Mouse (Mus musculus) testis, adult 2 months (tissue): ENCODE data around the gene Matn3.

ENCODE experiments used
- CTCF ChIP-seq: fragments of 200-500 bp; IDR thresholded peaks from 2 replicates; pipeline ENCODE4 v1.5.1; 2012; ENCODE audit warnings: low read depth, mild to moderate bottlenecking, inconsistent platforms, low read length, moderate library complexity; ENCODE audit not compliant: control insufficient read depth, insufficient read depth, insufficient replicate concordance
- POLR2A ChIP-seq: fragments of 200-500 bp; IDR thresholded peaks from 2 replicates; pipeline ENCODE4 v1.6.1; 2012; ENCODE audit warnings: low read depth, mild to moderate bottlenecking, inconsistent platforms, low read length, moderate library complexity; ENCODE audit not compliant: control insufficient read depth

DNA sequence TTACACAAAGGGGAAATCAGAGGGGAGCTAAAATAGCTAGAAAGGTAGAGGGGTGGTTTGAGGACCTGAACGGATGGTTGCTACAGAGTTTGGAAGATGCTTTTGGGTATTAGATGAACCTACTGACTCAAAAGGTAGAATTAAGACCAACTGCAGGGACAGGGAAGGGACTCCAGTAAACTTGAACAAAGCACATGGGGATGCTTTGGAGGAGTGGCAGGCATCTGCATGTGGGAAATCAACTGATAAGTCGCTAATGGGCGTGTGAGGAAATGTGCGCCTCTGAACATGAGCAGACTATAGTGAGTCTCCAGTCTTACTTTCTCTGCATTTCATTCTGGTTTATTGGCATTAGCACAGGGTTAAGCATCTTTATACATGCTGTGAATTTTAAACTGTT is 16.6 kb upstream of the Matn3 start:
- TF ChIP-seq CTCF (no peak), POLR2A (no peak)
